10 mouse cellular contexts compared by ENCODE assay signal in the genomic region with DNA sequence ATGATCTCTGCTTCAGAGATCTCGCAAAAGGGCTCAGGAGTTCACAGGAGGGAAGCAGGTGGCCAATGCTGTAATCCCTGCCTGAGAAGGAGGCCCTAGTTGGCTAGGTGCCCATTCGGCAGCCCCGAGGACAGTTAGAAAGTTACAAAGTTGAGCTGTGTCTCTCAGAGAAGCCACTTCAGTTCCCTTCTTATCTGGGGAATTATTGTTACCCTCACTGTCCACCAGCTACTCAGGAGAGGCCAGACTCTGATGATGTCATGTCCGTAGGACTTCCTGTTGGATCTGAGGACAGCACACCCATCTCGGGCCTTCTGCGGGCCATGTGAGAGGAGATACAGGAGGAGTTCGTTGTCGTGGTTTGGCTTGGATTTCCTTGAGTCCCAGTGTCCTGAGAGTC. TPM values are rescaled to one million over a fixed set of nuclear protein-coding genes. Genes with fewer than 3 reads are reported as not detected.
DNase-seq lines count a peak whose midpoint lies in the region; ATAC-seq and TF ChIP-seq lines count a peak whose summit lies in the region.
"Had no signal": no experiment of that assay in that cellular context is flagged by ENCODE, and none has a peak within 500 bp of the region (broad histone marks: within the 10 kb centered on the region; RNA-seq: fewer than 3 reads in every experiment).

No protein-coding gene starts in this region.

- H3K9ac ChIP-seq in hindbrain, embryonic 13.5 days, result no peak overlapping the region
- no peak overlapping the region for H3K9ac ChIP-seq in hindbrain, embryonic 11.5 days (ENCODE audit: low read depth, low read length)
- peak overlapping the region; percentile 42; the same call in 1 of the 2 replicates for H3K9ac ChIP-seq in heart, embryonic 13.5 days
- H3K9ac ChIP-seq in liver, postnatal 0 days (replicated peaks), result no peak overlapping the region

- ATAC-seq in hindbrain, embryonic 13.5 days (ENCODE audit: low FRiP score), result no peak
- no peak for ATAC-seq in hindbrain, embryonic 11.5 days (ENCODE audit: low FRiP score)
- no peak for ATAC-seq in heart, embryonic 13.5 days (ENCODE audit: extremely low read depth, insufficient number of reproducible peaks, low FRiP score, low TSS enrichment)
- ATAC-seq in liver, postnatal 0 days, result no peak

- no peak for TF ChIP-seq CTCF in liver, postnatal 0 days (IDR thresholded peaks at IDR 0.05; ENCODE audit: low read depth)

- no peaks in the 10 kb centered on the region for H3K9me3 ChIP-seq in hindbrain, embryonic 13.5 days
- H3K9me3 ChIP-seq in hindbrain, embryonic 11.5 days (ENCODE audit: control insufficient read depth, low read length), result no peaks in the 10 kb centered on the region
- H3K9me3 ChIP-seq in heart, embryonic 13.5 days, result no peaks in the 10 kb centered on the region
- H3K9me3 ChIP-seq in liver, postnatal 0 days (ENCODE audit: low read length), result no peaks in the 10 kb centered on the region

- no peak for DNase-seq in hindbrain, embryonic 11.5 days (ENCODE audit: low spot score)
- peak; percentile 63 to 65 for DNase-seq in adrenal gland, postnatal 36 days
- no peak for DNase-seq in liver, postnatal 0 days
- DNase-seq in gastrocnemius, postnatal 4 days (ENCODE audit: low spot score in 2 of 2), result no peak
- no peak for DNase-seq in frontal cortex, postnatal 14 days (ENCODE audit: low spot score in 2 of 2)
- DNase-seq in left cerebral cortex, adult 8-10 months (ENCODE audit: low spot score in 2 of 2), result no peak

- peaks cover 48% of the 10 kb centered on the region for H3K4me1 ChIP-seq in hindbrain, embryonic 13.5 days (replicated peaks)
- H3K4me1 ChIP-seq in hindbrain, embryonic 11.5 days (replicated peaks; ENCODE audit: control insufficient read depth, insufficient read depth, low read length), result 0 out of 2 replicates have a peak, but pooled peaks cover 2% of the 10 kb centered on the region
- peaks cover 52% of the 10 kb centered on the region for H3K4me1 ChIP-seq in heart, embryonic 13.5 days
- H3K4me1 ChIP-seq in liver, postnatal 0 days (ENCODE audit: insufficient read depth), result peaks cover 49% of the 10 kb centered on the region

- no peak overlapping the region for H3K4me2 ChIP-seq in hindbrain, embryonic 13.5 days
- no peak overlapping the region for H3K4me2 ChIP-seq in hindbrain, embryonic 11.5 days (replicated peaks; ENCODE audit: low read depth, low read length)
- peak overlapping the region; percentile 10; the same call in 1 of the 2 replicates for H3K4me2 ChIP-seq in heart, embryonic 13.5 days
- no peak overlapping the region for H3K4me2 ChIP-seq in liver, postnatal 0 days (ENCODE audit: low read depth, low read length)

- 74% methylated on average over 8 of the region's 8 CpGs for WGBS in hindbrain, embryonic 13.5 days
- 84% methylated on average over 8 of the region's 8 CpGs for WGBS in hindbrain, embryonic 11.5 days
- 28% methylated on average over 8 of the region's 8 CpGs for WGBS in heart, embryonic 13.5 days
- WGBS in liver, postnatal 0 days (ENCODE audit: insufficient replicate concordance), result 33% methylated on average over 8 of the region's 8 CpGs

- H3K4me3 ChIP-seq in hindbrain, embryonic 13.5 days, result no peak overlapping the region
- no peak overlapping the region for H3K4me3 ChIP-seq in hindbrain, embryonic 11.5 days (ENCODE audit: low read depth, low read length)
- H3K4me3 ChIP-seq in heart, embryonic 13.5 days, result no peak overlapping the region
- no peak overlapping the region for H3K4me3 ChIP-seq in liver, postnatal 0 days (ENCODE audit: low read depth, low read length)

- 0 out of 2 replicates have a peak overlapping the region, but pooled peaks have one; percentile 30 for H3K27ac ChIP-seq in hindbrain, embryonic 13.5 days
- no peak overlapping the region for H3K27ac ChIP-seq in hindbrain, embryonic 11.5 days (ENCODE audit: low read depth, low read length)
- peak overlapping the region; percentile 51 for H3K27ac ChIP-seq in heart, embryonic 13.5 days (replicated peaks)
- peak overlapping the region; percentile 41; the same call in 1 of the 2 replicates for H3K27ac ChIP-seq in liver, postnatal 0 days (ENCODE audit: low read depth)

- peaks cover 13% of the 10 kb centered on the region for H3K27me3 ChIP-seq in hindbrain, embryonic 13.5 days
- H3K27me3 ChIP-seq in hindbrain, embryonic 11.5 days (ENCODE audit: control insufficient read depth, insufficient read depth, low read length), result no peaks in the 10 kb centered on the region
- peaks cover 16% of the 10 kb centered on the region for H3K27me3 ChIP-seq in heart, embryonic 13.5 days (replicated peaks)
- H3K27me3 ChIP-seq in liver, postnatal 0 days (ENCODE audit: insufficient read depth, low read length), result no peaks in the 10 kb centered on the region

- no peaks in the 10 kb centered on the region for H3K36me3 ChIP-seq in hindbrain, embryonic 13.5 days
- H3K36me3 ChIP-seq in hindbrain, embryonic 11.5 days (ENCODE audit: control insufficient read depth, insufficient read depth, low read length), result no peaks in the 10 kb centered on the region
- no peaks in the 10 kb centered on the region for H3K36me3 ChIP-seq in heart, embryonic 13.5 days
- H3K36me3 ChIP-seq in liver, postnatal 0 days (replicated peaks; ENCODE audit: insufficient read depth, low read length), result no peaks in the 10 kb centered on the region

- TF ChIP-seq EP300 in liver, postnatal 0 days (IDR thresholded peaks at IDR 0.05; ENCODE audit: low read depth), result no peak

RNA-seq across cellular contexts. Expression of gene Ttyh2, which starts 4.4 kb away (rescaled TPM):
- polyA plus RNA-seq in hindbrain, embryonic 13.5 days (2015; fragmentation: Nextera tagmentation; extraction: Ambion mirVana), result 33.0 and 33.9 TPM in 2 replicates
- 15.3 and 16.0 TPM in 2 replicates for polyA plus RNA-seq in hindbrain, embryonic 11.5 days (2014; fragmentation: Nextera tagmentation; extraction: Ambion mirVana)
- total RNA-seq in adrenal gland, postnatal 36 days (2021), result 100 to 1,000 TPM in 1 of 2 experiments, 10 to 100 TPM in 1; 64.3 to 124 TPM
- polyA plus RNA-seq in heart, embryonic 13.5 days (2015; fragmentation: Nextera tagmentation; extraction: Ambion mirVana), result 7.5 and 7.7 TPM in 2 replicates
- polyA plus RNA-seq in liver, postnatal 0 days (2015; fragmentation: Nextera tagmentation; extraction: Ambion mirVana), result 22.1 and 23.7 TPM in 2 replicates
- total RNA-seq in gastrocnemius, postnatal 4 days (2021), result 100 to 1,000 TPM; 101 to 108 TPM
- 10 to 100 TPM; 35.6 to 41.8 (median 38.0) TPM for total RNA-seq in left cerebral cortex, adult 8-10 months (2022)

RNA-seq across cellular contexts. Expression of gene Rpl38, which starts 11.3 kb away (rescaled TPM):
- 809 and 885 TPM in 2 replicates for polyA plus RNA-seq in hindbrain, embryonic 13.5 days (2015; fragmentation: Nextera tagmentation; extraction: Ambion mirVana)
- polyA plus RNA-seq in hindbrain, embryonic 11.5 days (2014; fragmentation: Nextera tagmentation; extraction: Ambion mirVana), result 833 and 865 TPM in 2 replicates
- total RNA-seq in adrenal gland, postnatal 36 days (2021), result 1,000 to 10,000 TPM; 1,120 to 1,187 TPM
- polyA plus RNA-seq in heart, embryonic 13.5 days (2015; fragmentation: Nextera tagmentation; extraction: Ambion mirVana), result 754 and 817 TPM in 2 replicates
- polyA plus RNA-seq in liver, postnatal 0 days (2015; fragmentation: Nextera tagmentation; extraction: Ambion mirVana), result 793 and 837 TPM in 2 replicates
- total RNA-seq in gastrocnemius, postnatal 4 days (2021), result 1,000 to 10,000 TPM; 1,199 to 1,226 TPM
- 1,000 to 10,000 TPM in 2 of 4 experiments, 100 to 1,000 TPM in 2; 852 to 1,038 (median 940) TPM for total RNA-seq in left cerebral cortex, adult 8-10 months (2022)

RNA-seq across cellular contexts. Expression of gene Dnaic2, which starts 47.6 kb away (rescaled TPM):
- polyA plus RNA-seq in hindbrain, embryonic 13.5 days (2015; fragmentation: Nextera tagmentation; extraction: Ambion mirVana), result 2.9 and 3.8 TPM in 2 replicates
- polyA plus RNA-seq in hindbrain, embryonic 11.5 days (2014; fragmentation: Nextera tagmentation; extraction: Ambion mirVana), result 4.6 and 4.8 TPM in 2 replicates
- total RNA-seq in adrenal gland, postnatal 36 days (2021), result under 1 TPM; 0.23 to 0.36 TPM
- polyA plus RNA-seq in heart, embryonic 13.5 days (2015; fragmentation: Nextera tagmentation; extraction: Ambion mirVana), result 0.13 and 0.36 TPM in 2 replicates
- 0.13 TPM in 1 of 2 replicates, not detected in the other for polyA plus RNA-seq in liver, postnatal 0 days (2015; fragmentation: Nextera tagmentation; extraction: Ambion mirVana)
- 1 to 10 TPM; 1.3 to 2.0 TPM for total RNA-seq in gastrocnemius, postnatal 4 days (2021)
- 1 to 10 TPM; 1.7 to 3.0 (median 2.5) TPM for total RNA-seq in left cerebral cortex, adult 8-10 months (2022)
- total RNA-seq: common myeloid progenitor, adult 5-6 weeks; hematopoietic stem cell, adult 5-6 weeks had no signal

Comparison
In these comparisons a context has a peak if more than half of its experiments do, and no peak if none do; other contexts are left out.
1. DNase-seq: peak in adrenal gland, postnatal 36 days (2 of 2); none in hindbrain, embryonic 11.5 days (single experiment), liver, postnatal 0 days (single experiment), gastrocnemius, postnatal 4 days (0 of 2), frontal cortex, postnatal 14 days (0 of 2) and left cerebral cortex, adult 8-10 months (0 of 2).